Mouse (Mus musculus) spleen, adult 2 months (tissue): ENCODE results near the gene Ifnar1.

Experiments used
- CTCF ChIP-seq: fragments of 200-500 bp; IDR thresholded peaks from 2 replicates; pipeline ENCODE4 v1.5.1; 2011; ENCODE audit warnings: mild to moderate bottlenecking, inconsistent platforms; ENCODE audit not compliant: insufficient read depth, insufficient read length, insufficient replicate concordance; ENCODE audit errors: extremely low read depth
- POLR2A ChIP-seq: fragments of 200-500 bp; IDR thresholded peaks from 2 replicates; pipeline ENCODE4 v1.6.1; 2011; ENCODE audit warnings: low read depth, low read length, inconsistent platforms

DNA sequence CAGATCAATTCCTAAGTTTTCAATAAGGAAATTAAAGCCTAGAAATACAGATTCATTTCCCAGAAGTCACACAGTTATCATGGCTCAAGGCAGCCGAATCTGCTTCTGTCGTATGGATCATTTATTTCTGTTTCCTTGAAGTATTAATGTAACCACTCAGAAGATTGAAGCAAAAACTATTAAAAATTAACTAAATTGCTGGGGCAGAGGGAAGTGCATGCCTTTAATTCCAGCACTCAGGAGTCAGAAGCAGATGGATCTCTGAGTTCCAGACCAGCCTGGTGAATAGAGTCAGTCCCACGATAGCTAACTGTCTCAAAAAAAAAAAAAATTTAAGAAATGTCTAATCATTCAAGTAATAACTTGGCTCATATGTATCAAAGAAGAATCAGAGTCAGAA lies 6.4 kb downstream of the Ifnar1 start:
- TF ChIP-seq CTCF (no peak), POLR2A (no peak)
